Mouse (Mus musculus) forebrain, embryonic 14.5 days (tissue): ENCODE measurements around the gene Hal. TPM values are rescaled to one million over a fixed set of nuclear protein-coding genes. Genes with fewer than 3 reads are reported as not detected.

Experiments used
- ATAC-seq: fragments of 200-750 bp; cut with Nextera tagmentation; 2 replicates; pipeline ENCODE4 v1.8.0; 2017; ENCODE audit warnings: mild to moderate bottlenecking, moderate library complexity
- DNase-seq: peaks from one replicate; pipeline ENCODE4 v3.0.0-alpha.2; 2015; ENCODE audit warnings: low spot score
- H3K27ac ChIP-seq: fragments of 300-500 bp; sonication (generic); 2 replicates; pipeline ENCODE4 v1.5.1; 2014; ENCODE audit warnings: low read depth, mild to moderate bottlenecking, control low read depth, low read length, moderate library complexity
- H3K27me3 ChIP-seq: fragments of 300-500 bp; sonication (generic); replicated peaks from 2 replicates; pipeline ENCODE4 v1.6.1; 2014; ENCODE audit warnings: low read length, control low read depth, mixed read lengths; ENCODE audit not compliant: control insufficient read depth, insufficient read depth
- H3K36me3 ChIP-seq: fragments of 300-500 bp; sonication (generic); 2 replicates; pipeline ENCODE4 v1.6.1; 2014; ENCODE audit warnings: low read length, control low read depth; ENCODE audit not compliant: control insufficient read depth, insufficient read depth
- H3K4me1 ChIP-seq: fragments of 300-500 bp; sonication (generic); 2 replicates; pipeline ENCODE4 v1.6.1; 2014; ENCODE audit warnings: antibody characterized with exemption, low read length, control low read depth; ENCODE audit not compliant: control insufficient read depth, insufficient read depth
- H3K4me2 ChIP-seq: fragments of 300-500 bp; sonication (generic); 2 replicates; pipeline ENCODE4 v1.6.1; 2014; ENCODE audit warnings: mild to moderate bottlenecking, control low read depth, low read length
- H3K4me3 ChIP-seq: fragments of 300-500 bp; sonication (generic); 2 replicates; pipeline ENCODE4 v1.5.1; 2014; ENCODE audit warnings: low read depth, low read length, control low read depth
- H3K9ac ChIP-seq: fragments of 300-500 bp; sonication (generic); 2 replicates; pipeline ENCODE4 v1.6.1; 2014; ENCODE audit warnings: mild to moderate bottlenecking, low read length, control low read depth, moderate library complexity
- H3K9me3 ChIP-seq: fragments of 300-500 bp; sonication (generic); replicated peaks from 2 replicates; pipeline ENCODE4 v1.6.1; 2016; ENCODE audit warnings: low read length, control low read depth, mixed read lengths; ENCODE audit not compliant: control insufficient read depth
- WGBS: fragments of 180-500 bp; shearing (Covaris S2); extraction: QIAGEN DNeasy Blood & Tissue Kit; methylation state at CpG from one replicate; pipeline ENCODE4 v1.1.7; 2014; 5-methylcytosine and 5-hydroxymethylcytosine counted together
- polyA plus RNA-seq: library from polyadenylated mRNA; unstranded; fragments of >200 nt; fragmentation: Nextera tagmentation; extraction: Ambion mirVana; gene quantifications from 2 replicates; pipeline ENCODE4 v1.2.1, GENCODE M21; 2014

The Hal gene
- polyA plus RNA-seq, 1 experiment from 2014 or later, result not detected

- ATAC-seq, result no peak
- Histone ChIP-seq H3K9ac (no peak overlapping the region), H3K4me1 (no peaks in the 10 kb centered on the region), H3K9me3 (no peaks in the 10 kb centered on the region), H3K4me2 (no peak overlapping the region), H3K27ac (no peak overlapping the region), H3K27me3 (no peaks in the 10 kb centered on the region), H3K4me3 (no peak overlapping the region), H3K36me3 (no peaks in the 10 kb centered on the region)
- 93% methylated on average over 5 of the region's 5 CpGs for WGBS
- no peak for DNase-seq
Observed at GRCm38 (mm10) chr10:93519756-93520155, 31.2 kb downstream of the Hal start.

DNA sequence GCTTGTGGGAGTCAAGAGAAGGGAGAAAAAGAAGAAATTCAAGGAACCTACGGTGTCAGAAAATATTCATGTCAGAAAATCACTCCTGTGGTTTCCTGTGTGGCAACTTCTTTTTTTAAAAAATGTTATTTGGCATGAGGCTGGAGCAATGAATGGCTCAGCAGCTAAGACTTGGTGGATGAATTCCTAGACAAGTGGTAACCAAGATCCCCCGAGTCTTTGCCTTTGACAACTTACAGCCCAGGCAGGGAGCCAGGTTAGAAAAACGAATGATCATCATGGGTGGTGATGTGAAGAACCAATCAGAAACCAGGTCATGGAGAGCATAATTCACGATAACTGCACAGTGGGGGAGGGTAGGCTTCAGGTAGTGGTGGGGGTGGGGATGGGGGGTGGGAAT is 32.4 kb downstream of the Hal start:
- no peaks in the 10 kb centered on the region for H3K4me1 ChIP-seq
- no peaks in the 10 kb centered on the region for H3K27me3 ChIP-seq
- ATAC-seq, result no peak
- DNase-seq, result no peak
- H3K36me3 ChIP-seq, result no peaks in the 10 kb centered on the region
- no peak overlapping the region for H3K4me3 ChIP-seq
- no peaks in the 10 kb centered on the region for H3K9me3 ChIP-seq
- H3K4me2 ChIP-seq, result no peak overlapping the region
- H3K27ac ChIP-seq, result no peak overlapping the region
- no peak overlapping the region for H3K9ac ChIP-seq
- 77% methylated on average over 4 of the region's 4 CpGs for WGBS

DNA sequence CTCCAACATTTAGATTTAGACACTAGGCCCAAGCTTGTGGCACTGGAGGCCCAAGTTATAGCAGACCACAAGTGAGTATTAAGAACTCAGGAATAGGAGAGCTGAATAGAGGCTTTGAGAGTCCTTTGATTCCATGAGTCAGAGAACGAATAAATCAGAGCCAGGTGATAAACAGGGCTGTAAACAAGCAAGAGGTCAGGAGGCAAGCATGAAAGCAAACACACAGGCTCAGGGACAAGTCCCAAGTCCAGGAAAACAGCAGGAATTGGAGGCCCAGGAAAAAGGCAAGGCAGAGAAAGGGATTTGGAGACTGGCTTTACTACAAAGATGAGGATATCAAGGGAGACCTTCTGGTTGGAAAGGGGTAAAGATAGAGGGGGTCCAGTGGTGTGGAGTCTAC is 36.8 kb downstream of the Hal start:
- Histone ChIP-seq H3K9me3 (no peaks in the 10 kb centered on the region), H3K4me3 (no peak overlapping the region), H3K27ac (no peak overlapping the region), H3K4me2 (no peak overlapping the region), H3K27me3 (no peaks in the 10 kb centered on the region), H3K4me1 (no peaks in the 10 kb centered on the region), H3K9ac (no peak overlapping the region), H3K36me3 (no peaks in the 10 kb centered on the region)
- no peak for DNase-seq
- ATAC-seq, result no peak
- WGBS, result 94% methylated on average over 1 of the region's 1 CpGs

- no peaks in the 10 kb centered on the region for H3K27me3 ChIP-seq
- H3K36me3 ChIP-seq, result no peaks in the 10 kb centered on the region
- H3K9ac ChIP-seq, result no peak overlapping the region
- 95% methylated on average over 2 of the region's 2 CpGs for WGBS
- H3K4me3 ChIP-seq, result no peak overlapping the region
- H3K4me1 ChIP-seq, result peaks cover 3% of the 10 kb centered on the region
- no peak for DNase-seq
- H3K9me3 ChIP-seq, result no peaks in the 10 kb centered on the region
- ATAC-seq, result no peak
- H3K4me2 ChIP-seq, result no peak overlapping the region
- no peak overlapping the region for H3K27ac ChIP-seq
Observed at GRCm38 (mm10) chr10:93538287-93538686, 49.7 kb downstream of the Hal start.

- H3K9me3 ChIP-seq, result no peaks in the 10 kb centered on the region
- H3K4me3 ChIP-seq, result no peak overlapping the region
- peaks cover 3% of the 10 kb centered on the region for H3K4me1 ChIP-seq
- 81% methylated on average over 6 of the region's 6 CpGs for WGBS
- H3K36me3 ChIP-seq, result no peaks in the 10 kb centered on the region
- no peaks in the 10 kb centered on the region for H3K27me3 ChIP-seq
- H3K4me2 ChIP-seq, result no peak overlapping the region
- ATAC-seq (no peak), DNase-seq (no peak)
- H3K27ac ChIP-seq, result no peak overlapping the region
- no peak overlapping the region for H3K9ac ChIP-seq
Observed at GRCm38 (mm10) chr10:93538818-93539217, 50.2 kb downstream of the Hal start.

DNA sequence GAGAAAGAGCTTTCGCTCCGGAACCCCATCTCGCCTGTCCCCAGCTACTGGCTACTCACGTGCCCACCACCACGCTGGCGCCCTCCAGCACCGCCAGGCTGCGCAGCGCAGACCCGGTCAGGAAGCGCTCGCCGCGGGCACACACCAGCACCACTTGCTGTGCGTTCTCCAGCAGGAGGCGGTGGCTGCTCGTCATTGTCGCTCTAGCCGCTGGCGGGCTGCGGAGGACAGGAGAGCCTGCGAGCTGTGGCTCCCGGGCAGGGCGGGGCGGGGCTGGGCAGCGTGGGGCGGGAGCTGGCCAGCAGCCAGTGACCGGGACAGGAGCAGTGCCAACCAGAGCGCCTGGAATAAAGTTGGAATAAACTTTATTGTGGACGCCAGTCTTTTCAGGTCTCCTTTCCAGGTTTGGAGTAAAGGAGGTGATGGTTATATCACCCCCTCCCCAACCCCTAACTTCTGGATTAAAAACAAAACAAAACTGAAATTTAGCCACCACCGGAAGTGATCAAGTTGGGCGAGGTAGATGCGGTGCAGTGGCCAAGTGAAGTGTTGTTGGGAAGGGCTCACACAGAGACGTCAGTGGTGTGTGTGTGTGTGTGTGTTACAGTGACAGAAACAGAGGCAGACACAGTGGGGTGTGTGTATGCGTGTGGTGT is 51.3 kb downstream of the Hal start, which contains the start of gene Amdhd1:
Gene Amdhd1 (minus strand): TSS at position 259 of the 656 bp plus-strand sequence.
- H3K4me1 ChIP-seq, result no peaks in the 10 kb centered on the region
- H3K4me2 ChIP-seq, result peak within 1 kb of the TSS; percentile 69
- H3K27me3 ChIP-seq, result no peaks in the 10 kb centered on the region
- peak within 1 kb of the TSS; percentile 54 for H3K9ac ChIP-seq
- 3% methylated on average over 35 of the region's 35 CpGs for WGBS
- no peak within 1 kb of the TSS for H3K27ac ChIP-seq
- H3K4me3 ChIP-seq, result peak within 1 kb of the TSS; percentile 30
- no peaks in the 10 kb centered on the region for H3K36me3 ChIP-seq
- H3K9me3 ChIP-seq, result no peaks in the 10 kb centered on the region
- DNase-seq (peak; percentile 85), ATAC-seq (peak; percentile 95)

- Histone ChIP-seq H3K4me3 (peak within 1 kb of the TSS; percentile 30), H3K4me1 (no peaks in the 10 kb centered on the region), H3K9ac (peak within 1 kb of the TSS; percentile 54), H3K27me3 (no peaks in the 10 kb centered on the region), H3K27ac (no peak within 1 kb of the TSS), H3K36me3 (no peaks in the 10 kb centered on the region), H3K9me3 (no peaks in the 10 kb centered on the region), H3K4me2 (peak within 1 kb of the TSS; percentile 69)
- 71% methylated on average over 17 of the region's 17 CpGs for WGBS
- DNase-seq (no peak), ATAC-seq (peak; percentile 8; the same call in 1 of the 2 replicates)
Observed at GRCm38 (mm10) chr10:93540431-93541210, 52.1 kb downstream of the Hal start, which contains the start of gene Ccdc38. Ccdc38 (plus strand) TSS chr10:93540632.

DNA sequence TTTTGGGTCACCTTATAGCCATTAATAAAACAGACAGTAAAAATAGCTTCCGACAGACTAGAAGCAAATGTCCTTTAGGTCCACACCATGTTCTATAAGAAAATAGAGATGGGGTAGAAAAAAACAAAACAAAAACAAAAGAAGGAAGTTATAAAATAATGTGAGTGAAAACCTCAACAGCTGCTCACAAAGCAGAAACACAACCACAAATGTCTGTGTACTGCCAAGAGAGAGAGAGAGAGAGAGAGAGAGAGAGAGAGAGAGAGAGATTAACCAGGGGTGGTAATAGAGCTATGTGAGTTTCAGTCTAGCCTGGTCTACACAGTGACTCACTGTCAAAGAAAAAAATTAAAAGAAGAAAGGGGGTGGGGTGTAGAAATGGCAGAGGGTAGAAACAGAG is 53.0 kb downstream of the Hal start:
- H3K4me3 ChIP-seq, result no peak overlapping the region
- DNase-seq (no peak), ATAC-seq (no peak)
- H3K9ac ChIP-seq, result no peak overlapping the region
- H3K9me3 ChIP-seq, result no peaks in the 10 kb centered on the region
- H3K36me3 ChIP-seq, result no peaks in the 10 kb centered on the region
- no peak overlapping the region for H3K27ac ChIP-seq
- no peaks in the 10 kb centered on the region for H3K27me3 ChIP-seq
- H3K4me1 ChIP-seq, result no peaks in the 10 kb centered on the region
- WGBS, result 89% methylated on average over 1 of the region's 1 CpGs
- H3K4me2 ChIP-seq, result no peak overlapping the region

DNA sequence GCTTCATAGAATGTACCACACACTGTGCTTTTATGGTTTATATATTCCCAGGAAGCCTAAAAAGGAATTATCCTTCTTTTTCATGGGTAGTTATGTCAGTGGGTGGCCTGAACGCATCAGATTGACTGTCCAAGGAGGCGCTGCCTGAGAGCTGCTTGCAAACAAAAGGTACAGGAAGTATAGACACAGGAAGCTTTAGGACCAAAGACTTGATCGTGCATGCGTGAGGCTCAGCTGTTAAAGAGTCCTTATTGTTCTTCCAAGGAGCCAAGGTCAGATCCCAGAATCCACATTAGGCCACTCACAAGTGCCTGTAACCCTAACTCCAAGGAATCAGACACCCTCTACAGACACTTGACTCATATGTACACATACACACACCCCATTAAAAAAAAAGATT is 53.8 kb downstream of the Hal start:
- Histone ChIP-seq H3K9ac (no peak overlapping the region), H3K9me3 (no peaks in the 10 kb centered on the region), H3K27ac (no peak overlapping the region), H3K4me1 (no peaks in the 10 kb centered on the region), H3K36me3 (no peaks in the 10 kb centered on the region), H3K27me3 (no peaks in the 10 kb centered on the region), H3K4me2 (no peak overlapping the region), H3K4me3 (no peak overlapping the region)
- no peak for ATAC-seq
- no peak for DNase-seq
- WGBS, result 36% methylated on average over 4 of the region's 4 CpGs
